Mouse (Mus musculus) liver, adult 2 months (tissue): ENCODE results near the gene Cyp2c70.
"Not testable (repeated sequence)": the region's sequence is repeated elsewhere in the genome, so short reads cannot be mapped to it uniquely, and the experiment has no call there.

Experiments used
- CTCF ChIP-seq: fragments of 200-500 bp; IDR thresholded peaks from 2 replicates; pipeline ENCODE4 v1.5.1; 2011; ENCODE audit warnings: low read depth, low read length, control low read depth
- POLR2A ChIP-seq: fragments of 200-500 bp; IDR thresholded peaks from 2 replicates; pipeline ENCODE4 v1.6.1; 2011; ENCODE audit warnings: low read length, control low read depth; ENCODE audit not compliant: insufficient read depth; ENCODE audit errors: extremely low read depth

- TF ChIP-seq CTCF, POLR2A: not testable (repeated sequence)
These were observed 62.0 kb downstream of the Cyp2c70 start for GRCm38 (mm10) chr19:40125165-40125564.
